Mouse (Mus musculus) hindbrain, postnatal 0 days (tissue): ENCODE measurements around the gene Fam20a. TPM values are rescaled to one million over a fixed set of nuclear protein-coding genes. Genes with fewer than 3 reads are reported as not detected.
A peak's percentile ranks its signal among the peaks of the same experiment; 100 is the strongest.

Experiments
- ATAC-seq: fragments of 200-750 bp; cut with Nextera tagmentation; 2 replicates; pipeline ENCODE4 v1.8.0; 2017; ENCODE audit warnings: mild to moderate bottlenecking, moderate TSS enrichment, moderate library complexity
- DNase-seq: peaks from one replicate; pipeline ENCODE4 v3.0.0-alpha.2; 2015; ENCODE audit warnings: low spot score
- H3K27ac ChIP-seq: fragments of 300-500 bp; sonication (generic); 2 replicates; pipeline ENCODE4 v1.5.1; 2014; ENCODE audit warnings: mild to moderate bottlenecking
- H3K27me3 ChIP-seq: fragments of 300-500 bp; sonication (generic); 2 replicates; pipeline ENCODE4 v1.6.1; 2014; ENCODE audit warnings: low read length, mixed read lengths; ENCODE audit not compliant: insufficient read depth
- H3K36me3 ChIP-seq: fragments of 300-500 bp; sonication (generic); 2 replicates; pipeline ENCODE4 v1.6.1; 2014; ENCODE audit warnings: low read length, mixed read lengths; ENCODE audit not compliant: insufficient read depth
- H3K4me1 ChIP-seq: fragments of 300-500 bp; sonication (generic); 2 replicates; pipeline ENCODE4 v1.6.1; 2014; ENCODE audit warnings: antibody characterized with exemption, low read length, mixed read lengths; ENCODE audit not compliant: insufficient read depth
- H3K4me2 ChIP-seq: fragments of 300-500 bp; sonication (generic); 2 replicates; pipeline ENCODE4 v1.6.1; 2014; ENCODE audit warnings: low read depth, mild to moderate bottlenecking, low read length, moderate library complexity, mixed read lengths
- H3K4me3 ChIP-seq: fragments of 300-500 bp; sonication (generic); 2 replicates; pipeline ENCODE4 v1.5.1; 2014; ENCODE audit warnings: low read length
- H3K9ac ChIP-seq: fragments of 300-500 bp; sonication (generic); replicated peaks from 2 replicates; pipeline ENCODE4 v1.6.1; 2014; ENCODE audit warnings: mild to moderate bottlenecking, low read length, moderate library complexity, mixed read lengths
- H3K9me3 ChIP-seq: fragments of 300-500 bp; sonication (generic); 2 replicates; pipeline ENCODE4 v1.6.1; 2016; ENCODE audit warnings: low read length, mixed read lengths
- CTCF ChIP-seq: IDR thresholded peaks from 2 replicates; pipeline ENCODE4 v1.5.1; 2016; ENCODE audit warnings: antibody characterized with exemption, control low read depth, low read depth
- WGBS: fragments of 180-500 bp; shearing (Covaris S2); extraction: QIAGEN DNeasy Blood & Tissue Kit; methylation state at CpG from one replicate; pipeline ENCODE4 v1.1.7; 2014; 5-methylcytosine and 5-hydroxymethylcytosine counted together
- polyA plus RNA-seq: library from polyadenylated mRNA; unstranded; fragments of >200 nt; fragmentation: Nextera tagmentation; extraction: Ambion mirVana; gene quantifications from 2 replicates; pipeline ENCODE4 v1.2.1, GENCODE M21; 2015
- total RNA-seq: library from RNA; depleted of rRNA; stranded (reverse); fragments of >200 nt; gene quantifications from 2 replicates; pipeline ENCODE4 v1.2.3, GENCODE M21; 2014

The Fam20a gene
- total and polyA plus RNA-seq, 2 experiments from 2014 or later: 9.1 to 9.4 TPM

GRCm38 (mm10) chr11:109656232-109656631 lies 65.8 kb downstream of the Fam20a start:
- 91% methylated on average over 7 of the region's 7 CpGs for WGBS
- no peak overlapping the region for H3K4me3 ChIP-seq
- no peak for TF ChIP-seq CTCF
- no peak overlapping the region for H3K4me2 ChIP-seq
- H3K4me1 ChIP-seq: peaks cover 12% of the 10 kb centered on the region
- no peaks in the 10 kb centered on the region for H3K9me3 ChIP-seq
- H3K9ac ChIP-seq: no peak overlapping the region
- no peak for ATAC-seq
- no peaks in the 10 kb centered on the region for H3K27me3 ChIP-seq
- DNase-seq: no peak
- H3K36me3 ChIP-seq: peaks cover 32% of the 10 kb centered on the region
- no peak overlapping the region for H3K27ac ChIP-seq

GRCm38 (mm10) chr11:109654581-109654980 lies 67.5 kb downstream of the Fam20a start:
- Histone ChIP-seq H3K27me3 (no peaks in the 10 kb centered on the region), H3K4me1 (peaks cover 18% of the 10 kb centered on the region), H3K9me3 (no peaks in the 10 kb centered on the region), H3K36me3 (peaks cover 16% of the 10 kb centered on the region; the same call in 1 of the 2 replicates), H3K4me2 (no peak overlapping the region), H3K27ac (no peak overlapping the region), H3K9ac (no peak overlapping the region), H3K4me3 (no peak overlapping the region)
- TF ChIP-seq CTCF: no peak
- DNase-seq (no peak), ATAC-seq (no peak)
- 86% methylated on average over 6 of the region's 6 CpGs for WGBS

- Histone ChIP-seq H3K36me3 (peaks cover 16% of the 10 kb centered on the region; the same call in 1 of the 2 replicates), H3K4me2 (peak overlapping the region; percentile 84), H3K27ac (no peak overlapping the region), H3K4me1 (peaks cover 28% of the 10 kb centered on the region), H3K4me3 (peak overlapping the region; percentile 99; the same call in 1 of the 2 replicates), H3K9me3 (no peaks in the 10 kb centered on the region), H3K27me3 (no peaks in the 10 kb centered on the region), H3K9ac (peak overlapping the region; percentile 99; the same call in 1 of the 2 replicates)
- ATAC-seq (no peak), DNase-seq (no peak)
- WGBS: 57% methylated on average over 8 of the region's 8 CpGs
- TF ChIP-seq CTCF: no peak
These were observed 68.9 kb downstream of the Fam20a start for GRCm38 (mm10) chr11:109653201-109653600.

- Histone ChIP-seq H3K4me3 (peak overlapping the region; percentile 99), H3K9ac (peak overlapping the region; percentile 99), H3K27me3 (no peaks in the 10 kb centered on the region), H3K4me1 (peaks cover 30% of the 10 kb centered on the region), H3K36me3 (peaks cover 16% of the 10 kb centered on the region; the same call in 1 of the 2 replicates), H3K9me3 (no peaks in the 10 kb centered on the region), H3K27ac (0 out of 2 replicates have a peak overlapping the region, but pooled peaks have one; percentile 7), H3K4me2 (peak overlapping the region; percentile 84)
- WGBS: 35% methylated on average over 6 of the region's 6 CpGs
- ATAC-seq: no peak
- no peak for TF ChIP-seq CTCF
- no peak for DNase-seq
These were observed 69.6 kb downstream of the Fam20a start for GRCm38 (mm10) chr11:109652505-109652904.

- Histone ChIP-seq H3K4me1 (peaks cover 30% of the 10 kb centered on the region), H3K9me3 (no peaks in the 10 kb centered on the region), H3K27ac (peak overlapping the region; percentile 98), H3K27me3 (no peaks in the 10 kb centered on the region), H3K36me3 (peaks cover 10% of the 10 kb centered on the region; the same call in 1 of the 2 replicates), H3K4me3 (peak overlapping the region; percentile 99), H3K4me2 (peak overlapping the region; percentile 84), H3K9ac (peak overlapping the region; percentile 99)
- no peak for ATAC-seq
- no peak for TF ChIP-seq CTCF
- WGBS: under 1% methylated on average over 21 of the region's 21 CpGs
- DNase-seq: peak; percentile 46
These were observed 70.5 kb downstream of the Fam20a start for GRCm38 (mm10) chr11:109651566-109652024.

GRCm38 (mm10) chr11:109650788-109651565 lies 71.1 kb downstream of the Fam20a start:
- peak overlapping the region; percentile 99 for H3K9ac ChIP-seq
- H3K4me3 ChIP-seq: peak overlapping the region; percentile 99
- peaks cover 30% of the 10 kb centered on the region for H3K4me1 ChIP-seq
- H3K27me3 ChIP-seq: no peaks in the 10 kb centered on the region
- WGBS: 4% methylated on average over 40 of the region's 90 CpGs
- H3K36me3 ChIP-seq: peaks cover 6% of the 10 kb centered on the region; the same call in 1 of the 2 replicates
- TF ChIP-seq CTCF: no peak
- peak overlapping the region; percentile 98 for H3K27ac ChIP-seq
- ATAC-seq (peak; percentile 93), DNase-seq (peak; percentile 98)
- no peaks in the 10 kb centered on the region for H3K9me3 ChIP-seq
- peak overlapping the region; percentile 84 for H3K4me2 ChIP-seq
